Mouse (Mus musculus) ES-Bruce4 (cell line): ENCODE data around the gene 1700022I11Rik.

Experiments used
- CTCF ChIP-seq: IDR thresholded peaks from one replicate; pipeline ENCODE4 v1.8.1; 2011; ENCODE audit warnings: low read depth, low read length
- EP300 ChIP-seq: IDR thresholded peaks from 2 replicates; pipeline ENCODE4 v1.6.1; 2011; ENCODE audit warnings: low read depth, low read length; ENCODE audit not compliant: insufficient read depth
- POLR2A ChIP-seq: IDR thresholded peaks from one replicate; pipeline ENCODE4 v1.8.1; 2011; ENCODE audit warnings: low read length; ENCODE audit not compliant: insufficient read depth

DNA sequence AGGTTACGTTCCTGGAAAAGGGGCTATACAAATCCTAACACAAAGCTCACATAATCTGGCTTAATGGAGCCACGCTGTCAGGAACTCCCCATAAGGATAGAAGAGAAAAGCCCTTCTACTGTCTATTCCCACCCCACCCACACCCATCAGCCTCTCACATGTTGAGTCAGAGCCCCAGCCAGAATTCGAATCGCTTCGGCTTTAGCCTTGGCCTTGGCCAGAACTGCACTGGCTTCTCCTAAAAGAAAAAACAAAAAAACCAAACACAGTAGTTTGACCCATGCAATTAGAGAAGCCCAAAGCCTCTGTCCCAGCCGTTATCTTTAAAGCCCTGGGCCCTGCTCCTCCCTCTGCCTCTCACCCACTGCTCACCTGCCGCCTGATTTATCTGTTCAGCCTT, 59.7 kb downstream of the 1700022I11Rik start:
- TF ChIP-seq POLR2A (no peak), CTCF (no peak), EP300 (no peak)
